Mouse (Mus musculus): Measurements from ENCODE around the gene Plbd1. TPM values are rescaled to one million over a fixed set of nuclear protein-coding genes. Genes with fewer than 3 reads are reported as not detected.

Plbd1 gene
- polyA plus RNA-seq (2015; fragmentation: Nextera tagmentation; extraction: Ambion mirVana), result 1.4 and 1.8 TPM in 2 replicates

DNA sequence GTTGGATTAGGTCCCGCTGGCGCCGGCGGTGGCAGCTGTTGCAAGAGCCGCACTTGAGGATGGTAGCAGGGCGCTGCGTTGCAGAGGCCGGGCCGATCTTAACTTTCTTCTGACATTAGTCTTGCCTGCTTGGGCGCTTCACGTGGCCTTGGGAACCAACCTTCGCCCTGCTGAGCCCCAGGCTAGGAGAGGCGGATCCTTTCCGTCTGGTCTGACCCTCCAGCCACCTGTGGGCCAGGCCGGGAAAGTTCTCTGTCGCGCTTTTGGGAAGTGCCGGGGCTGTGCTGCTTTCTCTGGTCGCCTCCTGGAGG lies at the start of gene Plbd1:
Gene Plbd1 (minus strand): TSS at position 223 of the 311 bp plus-strand sequence.
- H3K27ac ChIP-seq, result no peak within 1 kb of the TSS
- H3K4me1 ChIP-seq (replicated peaks), result peaks cover 9% of the 10 kb centered on the region
- H3K36me3 ChIP-seq, result no peaks in the 10 kb centered on the region
- WGBS, result 2% methylated on average over 19 of the region's 19 CpGs
- no peaks in the 10 kb centered on the region for H3K9me3 ChIP-seq
- peak within 1 kb of the TSS; percentile 47 for H3K4me2 ChIP-seq
- ATAC-seq (ENCODE audit: low FRiP score), result no peak
- H3K27me3 ChIP-seq, result peaks cover 34% of the 10 kb centered on the region
- H3K4me3 ChIP-seq, result peak within 1 kb of the TSS; percentile 32
- no peak within 1 kb of the TSS for H3K9ac ChIP-seq

GRCm38 (mm10) chr6:136710408-136710807 lies 48.7 kb upstream of the Plbd1 start:
- Histone ChIP-seq H3K36me3 (no peaks in the 10 kb centered on the region), H3K27ac (no peak overlapping the region), H3K4me2 (no peak overlapping the region), H3K9me3 (no peaks in the 10 kb centered on the region), H3K4me3 (no peak overlapping the region), H3K9ac (no peak overlapping the region), H3K4me1 (replicated peaks) (no peaks in the 10 kb centered on the region), H3K27me3 (no peaks in the 10 kb centered on the region)
- WGBS, result 92% methylated on average over 5 of the region's 5 CpGs
- ATAC-seq (ENCODE audit: low FRiP score), result no peak

DNA sequence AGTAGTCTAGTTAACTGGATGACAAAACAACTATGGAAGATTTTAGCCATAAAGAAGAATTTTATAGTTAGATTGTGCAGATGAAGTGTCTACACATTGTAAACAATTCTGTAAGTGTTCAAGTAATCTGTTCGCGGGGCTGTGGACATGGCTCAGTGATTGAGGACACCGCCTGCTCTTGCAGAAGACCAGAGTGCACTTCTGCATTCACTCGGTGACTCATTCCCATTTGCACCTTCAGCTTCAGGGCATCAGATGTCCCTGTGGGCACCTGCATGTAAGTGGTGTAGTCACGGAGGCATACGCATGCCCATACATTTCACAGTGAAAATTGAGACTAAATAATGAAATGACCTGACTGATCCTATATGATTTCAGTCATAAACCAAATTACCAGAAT lies 46.9 kb upstream of the Plbd1 start:
- Histone ChIP-seq H3K36me3 (no peaks in the 10 kb centered on the region), H3K4me3 (no peak overlapping the region), H3K4me2 (no peak overlapping the region), H3K9ac (no peak overlapping the region), H3K27ac (no peak overlapping the region), H3K4me1 (replicated peaks) (no peaks in the 10 kb centered on the region), H3K27me3 (no peaks in the 10 kb centered on the region), H3K9me3 (no peaks in the 10 kb centered on the region)
- WGBS, result 92% methylated on average over 6 of the region's 6 CpGs
- no peak for ATAC-seq (ENCODE audit: low FRiP score)

- 98% methylated on average over 3 of the region's 3 CpGs for whole genome bisulfite sequencing
- no peak for ATAC-seq (ENCODE audit: low FRiP score)
- Histone ChIP-seq H3K4me3 (no peak overlapping the region), H3K4me2 (no peak overlapping the region), H3K9me3 (no peaks in the 10 kb centered on the region), H3K9ac (no peak overlapping the region), H3K36me3 (no peaks in the 10 kb centered on the region), H3K27ac (no peak overlapping the region), H3K27me3 (no peaks in the 10 kb centered on the region), H3K4me1 (replicated peaks) (no peaks in the 10 kb centered on the region)
These were observed 40.1 kb upstream of the Plbd1 start for GRCm38 (mm10) chr6:136701878-136702277.

DNA sequence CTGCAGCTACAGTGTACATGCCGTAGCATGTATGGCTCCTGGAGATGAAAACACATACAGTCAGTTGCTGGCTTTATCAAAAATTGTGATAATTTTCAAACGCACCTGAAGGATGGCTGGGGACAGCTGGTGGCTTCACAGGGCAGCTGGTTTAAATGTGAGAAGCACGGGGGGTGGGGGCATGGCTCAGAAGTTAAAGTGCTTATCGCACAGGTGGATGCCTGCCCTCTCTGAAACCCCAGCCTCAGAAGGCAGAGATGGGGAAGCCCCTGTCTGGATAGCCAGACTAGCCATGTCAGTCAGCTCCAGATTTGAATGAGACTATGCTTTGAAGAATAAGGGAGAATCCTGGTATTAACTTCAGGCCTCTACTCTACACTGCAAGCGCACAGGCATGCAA lies 39.5 kb upstream of the Plbd1 start:
- H3K36me3 ChIP-seq, result no peaks in the 10 kb centered on the region
- no peak for ATAC-seq (ENCODE audit: low FRiP score)
- no peak overlapping the region for H3K4me2 ChIP-seq
- H3K27ac ChIP-seq, result no peak overlapping the region
- H3K9me3 ChIP-seq, result no peaks in the 10 kb centered on the region
- H3K9ac ChIP-seq, result no peak overlapping the region
- H3K4me3 ChIP-seq, result no peak overlapping the region
- WGBS, result 89% methylated on average over 5 of the region's 5 CpGs
- no peaks in the 10 kb centered on the region for H3K27me3 ChIP-seq
- no peaks in the 10 kb centered on the region for H3K4me1 ChIP-seq (replicated peaks)

- Histone ChIP-seq H3K9ac (no peak overlapping the region), H3K9me3 (no peaks in the 10 kb centered on the region), H3K27ac (no peak overlapping the region), H3K4me1 (replicated peaks) (no peaks in the 10 kb centered on the region), H3K36me3 (no peaks in the 10 kb centered on the region), H3K4me3 (no peak overlapping the region), H3K4me2 (no peak overlapping the region), H3K27me3 (no peaks in the 10 kb centered on the region)
- no peak for ATAC-seq (ENCODE audit: low FRiP score)
- 93% methylated on average over 6 of the region's 6 CpGs for WGBS
These were observed 29.6 kb upstream of the Plbd1 start for GRCm38 (mm10) chr6:136691314-136691713.

GRCm38 (mm10) chr6:136690527-136690926 lies 28.8 kb upstream of the Plbd1 start:
- Histone ChIP-seq H3K36me3 (no peaks in the 10 kb centered on the region), H3K9me3 (no peaks in the 10 kb centered on the region), H3K27ac (no peak overlapping the region), H3K4me1 (replicated peaks) (no peaks in the 10 kb centered on the region), H3K9ac (no peak overlapping the region), H3K4me3 (no peak overlapping the region), H3K4me2 (no peak overlapping the region), H3K27me3 (no peaks in the 10 kb centered on the region)
- WGBS, result 87% methylated on average over 5 of the region's 5 CpGs
- ATAC-seq (ENCODE audit: low FRiP score), result no peak

- Histone ChIP-seq H3K4me3 (no peak overlapping the region), H3K9me3 (no peaks in the 10 kb centered on the region), H3K27me3 (no peaks in the 10 kb centered on the region), H3K4me1 (replicated peaks) (no peaks in the 10 kb centered on the region), H3K4me2 (no peak overlapping the region), H3K9ac (no peak overlapping the region), H3K27ac (no peak overlapping the region), H3K36me3 (no peaks in the 10 kb centered on the region)
- WGBS, result 81% methylated on average over 15 of the region's 15 CpGs
- no peak for ATAC-seq (ENCODE audit: low FRiP score)
These were observed 28.2 kb upstream of the Plbd1 start for GRCm38 (mm10) chr6:136689790-136690413.

- no peak for ATAC-seq (ENCODE audit: low FRiP score)
- H3K4me1 ChIP-seq (replicated peaks), result no peaks in the 10 kb centered on the region
- no peaks in the 10 kb centered on the region for H3K27me3 ChIP-seq
- no peak overlapping the region for H3K27ac ChIP-seq
- no peaks in the 10 kb centered on the region for H3K36me3 ChIP-seq
- no peak overlapping the region for H3K9ac ChIP-seq
- H3K4me3 ChIP-seq, result no peak overlapping the region
- H3K4me2 ChIP-seq, result no peak overlapping the region
- 73% methylated on average over 5 of the region's 5 CpGs for WGBS
- H3K9me3 ChIP-seq, result no peaks in the 10 kb centered on the region
These were observed 23.7 kb upstream of the Plbd1 start for GRCm38 (mm10) chr6:136685433-136685832.

DNA sequence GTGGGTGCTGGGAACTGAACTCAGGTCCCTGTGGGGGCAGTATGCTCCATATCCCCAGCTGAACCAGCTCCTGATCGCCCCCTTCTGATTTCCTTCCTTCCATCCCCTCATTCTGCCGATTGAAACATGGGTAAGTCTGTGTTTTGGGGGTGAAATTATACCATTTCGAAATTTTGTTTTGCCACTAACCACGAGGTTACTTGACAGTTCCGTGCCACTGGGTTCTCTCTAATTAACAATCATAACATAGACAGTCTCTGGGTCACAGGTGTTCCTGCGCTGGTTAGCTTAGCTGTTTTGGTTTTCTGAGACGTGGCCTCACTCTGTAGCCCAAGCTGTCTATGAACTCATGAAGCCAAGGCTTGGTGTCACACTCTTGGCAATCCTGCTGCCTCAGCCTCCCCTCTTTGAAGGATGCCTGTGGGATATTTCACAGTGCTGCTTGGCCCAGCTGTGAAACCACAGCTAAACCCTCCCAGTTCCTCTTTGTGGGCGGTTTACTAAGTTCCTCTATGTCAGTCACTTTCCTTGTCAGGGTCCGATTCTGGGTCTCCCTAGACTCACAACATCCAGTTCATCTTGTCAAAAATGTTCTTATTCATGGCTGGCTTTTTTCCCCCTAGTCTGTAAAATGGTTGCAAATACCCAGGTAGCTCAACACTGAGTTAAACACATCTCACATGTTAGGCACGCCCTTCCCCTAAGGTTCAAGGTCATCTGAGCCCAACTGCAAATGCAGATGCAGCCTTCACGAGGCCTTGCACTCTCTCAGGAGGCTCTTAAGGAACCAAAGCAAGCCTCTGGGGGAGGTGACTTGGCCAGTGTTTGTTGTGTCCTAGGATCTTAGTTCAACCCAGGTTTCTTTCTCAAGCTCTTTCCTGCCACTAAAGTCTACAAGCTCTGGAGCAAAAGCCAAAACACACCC lies 21.9 kb upstream of the Plbd1 start:
- H3K9me3 ChIP-seq, result no peaks in the 10 kb centered on the region
- H3K27me3 ChIP-seq, result no peaks in the 10 kb centered on the region
- H3K4me1 ChIP-seq (replicated peaks), result no peaks in the 10 kb centered on the region
- H3K4me3 ChIP-seq, result no peak overlapping the region
- no peak for ATAC-seq (ENCODE audit: low FRiP score)
- no peak overlapping the region for H3K27ac ChIP-seq
- no peak overlapping the region for H3K9ac ChIP-seq
- H3K36me3 ChIP-seq, result no peaks in the 10 kb centered on the region
- WGBS, result 89% methylated on average over 11 of the region's 11 CpGs
- no peak overlapping the region for H3K4me2 ChIP-seq

GRCm38 (mm10) chr6:136679381-136679780 lies 17.7 kb upstream of the Plbd1 start:
- WGBS, result 23% methylated on average over 2 of the region's 2 CpGs
- no peak overlapping the region for H3K4me3 ChIP-seq
- no peaks in the 10 kb centered on the region for H3K36me3 ChIP-seq
- no peak for ATAC-seq (ENCODE audit: low FRiP score)
- H3K4me1 ChIP-seq (replicated peaks), result no peaks in the 10 kb centered on the region
- H3K4me2 ChIP-seq, result no peak overlapping the region
- no peaks in the 10 kb centered on the region for H3K27me3 ChIP-seq
- H3K9ac ChIP-seq, result no peak overlapping the region
- H3K9me3 ChIP-seq, result 0 out of 2 replicates have a peak, but pooled peaks cover 2% of the 10 kb centered on the region
- H3K27ac ChIP-seq, result no peak overlapping the region

GRCm38 (mm10) chr6:136674935-136675334 lies 13.2 kb upstream of the Plbd1 start:
- no peak overlapping the region for H3K27ac ChIP-seq
- no peaks in the 10 kb centered on the region for H3K36me3 ChIP-seq
- no peaks in the 10 kb centered on the region for H3K27me3 ChIP-seq
- H3K9me3 ChIP-seq, result peaks cover 10% of the 10 kb centered on the region; the same call in 1 of the 2 replicates
- no peaks in the 10 kb centered on the region for H3K4me1 ChIP-seq (replicated peaks)
- ATAC-seq (ENCODE audit: low FRiP score), result no peak
- no peak overlapping the region for H3K4me3 ChIP-seq
- H3K9ac ChIP-seq, result no peak overlapping the region
- H3K4me2 ChIP-seq, result no peak overlapping the region
- 92% methylated on average over 6 of the region's 6 CpGs for WGBS

DNA sequence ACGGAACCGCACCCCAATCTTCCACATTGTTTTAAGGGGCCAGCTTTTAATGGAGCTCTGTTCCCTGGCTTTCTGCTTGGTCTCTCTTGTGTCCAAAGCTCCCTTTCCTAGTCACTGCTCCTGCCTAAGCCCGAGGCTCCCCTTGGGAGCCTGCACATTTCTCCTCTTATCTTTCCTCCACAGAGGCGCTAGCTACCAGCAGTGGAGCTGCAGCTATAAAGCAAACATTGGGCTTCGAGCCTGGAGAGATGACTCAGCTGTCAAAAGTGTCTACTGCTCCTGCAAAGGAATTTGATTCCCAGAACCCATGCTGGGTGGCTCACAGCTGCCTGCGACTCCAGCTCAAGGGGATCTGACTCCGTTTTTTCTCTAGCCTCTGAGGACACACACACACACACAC lies 10.7 kb upstream of the Plbd1 start:
- ATAC-seq (ENCODE audit: low FRiP score), result no peak
- Histone ChIP-seq H3K27ac (no peak overlapping the region), H3K9ac (no peak overlapping the region), H3K4me2 (no peak overlapping the region), H3K4me3 (no peak overlapping the region), H3K9me3 (peaks cover 10% of the 10 kb centered on the region; the same call in 1 of the 2 replicates), H3K4me1 (replicated peaks) (no peaks in the 10 kb centered on the region), H3K36me3 (no peaks in the 10 kb centered on the region), H3K27me3 (no peaks in the 10 kb centered on the region)
- 73% methylated on average over 7 of the region's 7 CpGs for WGBS

All from hindbrain, embryonic 13.5 days (tissue).